ENCODE assay signal across 32 mouse cellular contexts in genomic region chr9:78360484-78360872, GRCm38 (mm10). TPM values are rescaled to one million over a fixed set of nuclear protein-coding genes. Genes with fewer than 3 reads are reported as not detected.
DNase-seq lines count a peak whose midpoint lies in the region; TF ChIP-seq lines count a peak whose summit lies in the region.
"Had no signal": no experiment of that assay in that cellular context is flagged by ENCODE, and none has a peak within 500 bp of the region (broad histone marks: within the 10 kb centered on the region; RNA-seq: fewer than 3 reads in every experiment).

No protein-coding gene starts in this region.

- no peaks in the 10 kb centered on the region for H3K27me3 ChIP-seq in E14TG2a.4 (ENCODE audit: insufficient read depth, low read length)
- no peaks in the 10 kb centered on the region for H3K27me3 ChIP-seq in embryonic facial prominence, embryonic 10.5 days (replicated peaks; ENCODE audit: low read depth, poor library complexity, severe bottlenecking)
- H3K27me3 ChIP-seq: embryonic facial prominence, embryonic 12.5 days; forebrain, embryonic 13.5 days; forebrain, embryonic 15.5 days; Patski had no signal

- 47% methylated on average over 2 of the region's 2 CpGs for WGBS in embryonic facial prominence, embryonic 10.5 days

- peak overlapping the region; percentile 14; the same call in 1 of the 2 replicates for H3K4me3 ChIP-seq in E14TG2a.4 (replicated peaks; ENCODE audit: low read length)
- H3K4me3 ChIP-seq in embryonic facial prominence, embryonic 10.5 days: no peak overlapping the region
- H3K4me3 ChIP-seq: embryonic facial prominence, embryonic 12.5 days; forebrain, embryonic 13.5 days; forebrain, embryonic 15.5 days had no signal

- H3K9me3 ChIP-seq in E14TG2a.4 (ENCODE audit: low read length): no peaks in the 10 kb centered on the region
- no peaks in the 10 kb centered on the region for H3K9me3 ChIP-seq in embryonic facial prominence, embryonic 10.5 days
- H3K9me3 ChIP-seq: embryonic facial prominence, embryonic 12.5 days; forebrain, embryonic 13.5 days; forebrain, embryonic 15.5 days; G1E had no signal

- peaks cover 86% of the 10 kb centered on the region for H3K4me1 ChIP-seq in E14TG2a.4 (replicated peaks; ENCODE audit: low read depth, low read length)
- H3K4me1 ChIP-seq in embryonic facial prominence, embryonic 10.5 days: no peaks in the 10 kb centered on the region
- H3K4me1 ChIP-seq: embryonic facial prominence, embryonic 12.5 days; forebrain, embryonic 13.5 days; forebrain, embryonic 15.5 days had no signal

- DNase-seq in ES-CJ7 (ENCODE audit: low read depth, low spot score) (peak; percentile 85), R1 (ENCODE audit: low read depth, low spot score) (peak; percentile 83)
- no peak for DNase-seq in adrenal gland, adult 18-20 months (ENCODE audit: low spot score in 2 of 2)
- DNase-seq in embryonic facial prominence, embryonic 10.5 days (ENCODE audit: low spot score): no peak
- DNase-seq in gastrocnemius, postnatal 25 days: no peak
- DNase-seq: adrenal gland, adult 2 months; adrenal gland, postnatal 10 days; adrenal gland, postnatal 25 days; B cell, adult 2 months; cerebellum, adult 11 months; cerebellum, adult 18-20 months; cerebellum, adult 8-10 months; cerebellum, adult 9-11 months; cerebellum, postnatal 14 days; cerebellum, postnatal 36 days; embryo, embryonic 11 days; forebrain, postnatal 0 days had no signal

- TF ChIP-seq CTCF in E14TG2a.4 (conservative IDR thresholded peaks at IDR 0.05; ENCODE audit: low read length): no peak

- no peak overlapping the region for H3K27ac ChIP-seq in embryonic facial prominence, embryonic 10.5 days (replicated peaks)
- H3K27ac ChIP-seq: embryonic facial prominence, embryonic 12.5 days; forebrain, embryonic 13.5 days; forebrain, embryonic 15.5 days had no signal

- H3K36me3 ChIP-seq in E14TG2a.4 (ENCODE audit: insufficient read depth, low read length): no peaks in the 10 kb centered on the region
- no peaks in the 10 kb centered on the region for H3K36me3 ChIP-seq in embryonic facial prominence, embryonic 10.5 days (replicated peaks)
- H3K36me3 ChIP-seq: embryonic facial prominence, embryonic 12.5 days; forebrain, embryonic 15.5 days; G1E had no signal

RNA-seq across cellular contexts. Expression of gene Gsta2, which starts 4.9 kb away (rescaled TPM):
- total RNA-seq in adrenal gland, adult 18-20 months (2021): 1 to 10 TPM in 1 of 2 experiments, under 1 TPM in 1; 0.42 to 9.7 TPM
- not detected in 2 replicates for polyA plus RNA-seq in embryonic facial prominence, embryonic 10.5 days (2016; fragmentation: Nextera tagmentation; extraction: Ambion mirVana)
- not detected for total RNA-seq in gastrocnemius, postnatal 25 days (2021)
- total RNA-seq: CH12.LX; common myeloid progenitor, adult 5-6 weeks; forebrain, postnatal 0 days; G1E had no signal
- polyA plus RNA-seq: activated CD4-positive, CD25-positive, alpha-beta regulatory T cell, adult 4 months; adrenal gland, adult 2 months; brain, embryonic 14.5 days; CD4-positive, CD25-positive, alpha-beta regulatory T cell, adult 4 months; embryonic facial prominence, embryonic 12.5 days; forebrain, embryonic 11.5 days; forebrain, embryonic 13.5 days; forebrain, embryonic 15.5 days; forebrain, postnatal 0 days; frontal cortex, adult 2 months; G1E had no signal

RNA-seq across cellular contexts. Expression of gene Dppa5a, which starts 7.5 kb away (rescaled TPM):
- not detected for total RNA-seq in adrenal gland, adult 18-20 months (2021)
- 0.26 TPM in 1 of 2 replicates, not detected in the other for polyA plus RNA-seq in embryonic facial prominence, embryonic 10.5 days (2016; fragmentation: Nextera tagmentation; extraction: Ambion mirVana)
- total RNA-seq in gastrocnemius, postnatal 25 days (2021): not detected
- total RNA-seq: adrenal gland, adult 2 months; adrenal gland, postnatal 25 days; adrenal gland, postnatal 4 days; CH12.LX; common myeloid progenitor, adult 5-6 weeks; G1E had no signal
- polyA plus RNA-seq: activated CD4-positive, CD25-positive, alpha-beta regulatory T cell, adult 4 months; adrenal gland, adult 2 months; CD4-positive, CD25-positive, alpha-beta regulatory T cell, adult 4 months; embryonic facial prominence, embryonic 14.5 days; G1E; Patski had no signal

RNA-seq across cellular contexts. Expression of gene Ooep, which starts 18.0 kb away (rescaled TPM):
- not detected for total RNA-seq in adrenal gland, adult 18-20 months (2021)
- polyA plus RNA-seq in embryonic facial prominence, embryonic 10.5 days (2016; fragmentation: Nextera tagmentation; extraction: Ambion mirVana): 0.80 and 0.96 TPM in 2 replicates
- total RNA-seq in gastrocnemius, postnatal 25 days (2021): under 1 TPM in 1 of 2 experiments, not detected in 1; 0.13 TPM
- total RNA-seq: adrenal gland, adult 2 months; adrenal gland, postnatal 25 days; CH12.LX; common myeloid progenitor, adult 5-6 weeks; G1E had no signal
- polyA plus RNA-seq: adrenal gland, adult 2 months; CD4-positive, CD25-positive, alpha-beta regulatory T cell, adult 4 months; G1E; Patski had no signal

RNA-seq across cellular contexts. Expression of gene Omt2b, which starts 33.1 kb away (rescaled TPM):
- not detected for total RNA-seq in adrenal gland, adult 18-20 months (2021)
- polyA plus RNA-seq in embryonic facial prominence, embryonic 10.5 days (2016; fragmentation: Nextera tagmentation; extraction: Ambion mirVana): not detected in 2 replicates
- not detected for total RNA-seq in gastrocnemius, postnatal 25 days (2021)
- total RNA-seq: adrenal gland, adult 2 months; adrenal gland, postnatal 10 days; adrenal gland, postnatal 25 days; adrenal gland, postnatal 4 days; CH12.LX; common myeloid progenitor, adult 5-6 weeks; forebrain, postnatal 0 days; G1E had no signal
- polyA plus RNA-seq: activated CD4-positive, CD25-positive, alpha-beta regulatory T cell, adult 4 months; adrenal gland, adult 2 months; brain, embryonic 14.5 days; CD4-positive, CD25-positive, alpha-beta regulatory T cell, adult 4 months; embryonic facial prominence, embryonic 12.5 days; embryonic facial prominence, embryonic 14.5 days; forebrain, embryonic 11.5 days; forebrain, embryonic 13.5 days; forebrain, embryonic 15.5 days; forebrain, postnatal 0 days; frontal cortex, adult 2 months; Patski had no signal

RNA-seq across cellular contexts. Expression of gene Ddx43, which starts 35.1 kb away (rescaled TPM):
- not detected for total RNA-seq in adrenal gland, adult 18-20 months (2021)
- 0.12 TPM in 1 of 2 replicates, not detected in the other for polyA plus RNA-seq in embryonic facial prominence, embryonic 10.5 days (2016; fragmentation: Nextera tagmentation; extraction: Ambion mirVana)
- not detected for total RNA-seq in gastrocnemius, postnatal 25 days (2021)
- total RNA-seq: adrenal gland, adult 2 months; adrenal gland, postnatal 10 days; adrenal gland, postnatal 25 days; CH12.LX had no signal
- polyA plus RNA-seq: G1E had no signal

Comparison
In these comparisons a context has a peak if more than half of its experiments do, and no peak if none do; other contexts are left out.
1. DNase-seq: peak in ES-CJ7 (single experiment) and R1 (single experiment); none in adrenal gland, adult 18-20 months (0 of 2), embryonic facial prominence, embryonic 10.5 days (single experiment) and gastrocnemius, postnatal 25 days (single experiment).